Mouse (Mus musculus): ENCODE data around the gene Pik3ca.

The Pik3ca gene

DNA sequence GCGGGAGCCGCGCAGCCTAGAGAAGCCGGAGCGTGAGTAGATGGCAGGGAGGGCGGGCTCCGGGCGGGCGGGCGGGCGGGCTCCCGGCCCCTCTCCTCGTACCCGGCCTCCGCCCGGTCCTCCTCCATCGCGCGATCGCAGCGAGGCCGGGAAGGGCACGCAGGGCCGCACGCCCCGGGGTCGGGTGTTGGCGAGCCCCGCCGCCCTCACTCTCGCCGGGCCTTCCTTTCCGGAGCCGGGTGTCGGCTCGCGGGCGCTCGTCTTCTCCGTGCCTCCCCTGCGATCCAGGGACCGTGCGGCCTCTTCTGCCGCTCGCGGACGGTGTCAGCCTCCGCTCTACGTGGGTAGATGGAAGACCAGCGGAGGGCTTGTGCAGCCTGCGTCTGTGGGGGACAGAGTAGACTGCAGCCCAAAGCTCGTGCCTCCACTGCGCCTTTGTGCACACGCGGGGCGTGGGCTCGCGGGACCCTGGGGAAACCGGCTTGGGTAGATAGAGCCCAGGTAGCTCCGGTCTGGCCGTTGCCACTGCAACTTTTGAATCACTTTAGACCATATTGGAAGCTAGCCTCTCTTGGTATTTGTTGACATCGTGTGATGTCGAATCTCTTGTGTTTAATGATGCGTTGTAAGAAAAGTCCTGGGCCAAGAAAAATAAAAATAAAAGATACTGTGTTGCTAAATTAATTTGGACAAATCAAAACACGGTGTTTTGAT is at the start of gene Pik3ca:
TSS of gene Pik3ca (plus strand) at position 211 of the 714 bp plus-strand sequence.
- peak; percentile 58 for DNase-seq (ENCODE audit: low spot score)

DNA sequence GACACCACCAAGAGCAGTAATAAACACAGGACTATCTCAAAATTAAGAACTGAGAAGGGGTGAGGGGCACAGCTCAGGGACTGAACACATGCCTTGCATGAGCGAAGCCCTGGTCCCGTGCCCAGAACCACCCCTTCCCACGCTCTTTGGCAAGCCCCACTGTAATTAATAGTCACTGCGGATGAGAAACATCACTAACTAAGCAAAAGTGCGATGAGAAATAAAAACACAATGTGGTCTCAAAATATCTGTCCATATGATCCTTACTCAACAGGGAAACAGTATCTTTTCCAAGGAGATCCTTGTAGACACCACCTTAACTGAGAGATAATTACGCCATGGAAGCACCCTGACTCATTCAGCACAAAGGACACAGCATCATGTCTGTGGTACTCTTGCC is 49.6 kb upstream of the Pik3ca start:
- no peak for DNase-seq (ENCODE audit: low spot score)

DNA sequence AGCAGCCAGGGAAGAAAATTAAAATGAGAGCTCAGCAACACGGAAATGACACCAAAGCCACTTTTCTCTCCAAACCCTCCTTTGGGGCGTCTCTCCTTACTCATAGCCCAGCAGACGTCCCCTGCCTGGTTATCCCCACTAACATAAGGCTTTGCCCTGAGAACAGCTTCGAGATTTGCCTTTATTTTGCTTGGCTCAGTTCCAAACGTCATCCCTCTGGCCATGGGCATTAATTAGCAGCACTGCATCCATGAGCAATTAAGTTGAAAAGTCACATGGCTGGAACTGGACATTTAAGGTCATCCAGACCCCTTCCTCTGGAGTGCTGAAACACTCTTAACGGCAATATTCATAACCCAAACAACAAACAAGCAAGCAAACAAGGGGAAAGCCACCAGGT is 36.2 kb upstream of the Pik3ca start:
- DNase-seq (ENCODE audit: low spot score), result no peak

DNA sequence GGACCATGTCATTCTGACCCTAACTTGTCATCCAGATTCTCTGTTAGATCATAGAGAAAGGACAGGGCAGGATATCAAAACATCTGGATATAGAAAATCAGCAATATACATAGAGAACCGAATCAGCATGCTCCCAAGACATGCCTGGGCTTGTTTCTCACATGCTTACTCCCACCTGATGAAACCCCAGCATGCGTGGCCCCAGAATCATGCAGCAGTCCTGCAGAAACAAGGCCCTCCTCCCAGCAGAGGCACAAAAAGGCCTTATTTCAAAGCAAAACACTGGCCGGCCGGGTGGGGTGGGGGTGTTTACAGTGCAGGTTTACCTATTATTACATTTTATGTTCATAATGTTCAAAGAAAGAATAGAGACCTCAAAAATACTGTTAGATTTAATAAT is 33.3 kb upstream of the Pik3ca start:
- no peak for DNase-seq (ENCODE audit: low spot score)

DNA sequence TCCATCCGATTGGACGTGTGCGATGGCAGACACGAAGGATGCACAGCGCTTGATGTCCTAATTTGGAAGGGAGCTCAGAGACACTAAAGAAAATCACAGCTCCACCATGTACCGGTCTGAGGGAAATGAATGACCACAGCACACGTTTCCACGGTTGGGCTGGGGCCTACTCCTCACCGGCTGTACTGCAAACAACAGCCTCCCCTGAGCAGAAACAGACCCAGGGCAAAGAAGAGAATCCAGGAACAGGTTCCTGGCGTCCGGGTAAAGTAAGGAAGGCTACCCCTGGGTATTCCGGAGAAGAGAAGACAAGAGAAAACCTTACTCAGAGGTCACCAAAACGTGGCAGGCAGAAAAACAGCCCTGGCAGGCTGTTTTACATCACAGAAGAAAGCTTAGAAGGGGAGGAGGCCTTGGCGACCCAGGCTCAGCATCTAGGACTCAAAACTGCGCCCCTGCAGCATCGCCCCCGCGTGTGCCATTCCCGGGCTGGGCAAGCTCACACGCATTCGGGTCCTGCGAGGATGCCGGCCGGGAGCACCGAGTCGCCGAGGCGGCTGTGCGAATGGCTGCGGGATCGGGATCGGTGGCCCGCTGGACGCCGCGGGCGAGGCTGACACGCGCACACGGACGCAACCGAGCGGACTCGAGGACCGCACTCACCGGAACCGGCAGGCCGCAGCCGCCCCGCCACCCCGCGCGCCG is 32.5 kb upstream of the Pik3ca start:
- no peak for DNase-seq (ENCODE audit: low spot score)

DNA sequence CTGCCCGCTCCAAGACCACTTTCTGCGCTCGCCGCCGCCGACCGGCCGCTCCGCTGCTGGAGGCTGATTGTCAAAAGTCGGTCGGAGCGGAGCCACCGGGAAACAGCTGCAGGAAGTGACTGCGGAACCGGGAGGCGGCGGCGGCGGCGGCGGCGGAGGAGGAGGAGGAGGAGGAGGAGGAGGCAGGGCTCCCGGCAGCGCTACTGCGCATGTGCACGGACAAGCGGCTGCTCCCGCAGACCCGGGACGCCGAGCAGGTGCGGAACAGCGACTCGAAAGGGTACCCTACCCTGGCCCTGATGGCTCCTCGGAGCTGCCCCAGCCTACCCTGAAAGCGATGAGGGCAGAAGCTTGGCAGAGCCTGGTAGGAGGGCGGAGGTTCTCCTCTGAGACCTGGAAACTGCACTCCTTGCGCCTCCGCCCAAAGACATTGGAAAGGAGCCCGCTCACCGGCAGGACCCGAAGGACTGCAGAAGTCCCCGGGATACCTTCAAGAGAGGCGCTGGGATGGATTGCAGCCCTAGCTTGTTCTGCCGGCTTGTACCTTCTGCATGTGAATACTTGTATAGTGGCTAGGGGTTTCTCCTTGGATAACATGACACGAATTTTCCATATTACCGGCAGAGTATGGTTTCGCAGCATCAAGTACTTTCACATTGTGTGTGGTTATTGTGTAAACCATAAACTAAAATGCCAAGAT is 31.8 kb upstream of the Pik3ca start, which contains the start of gene Zmat3:
TSS of gene Zmat3 (minus strand) at position 469 of the 700 bp plus-strand sequence.
- peak; percentile 63 for DNase-seq (ENCODE audit: low spot score)

DNA sequence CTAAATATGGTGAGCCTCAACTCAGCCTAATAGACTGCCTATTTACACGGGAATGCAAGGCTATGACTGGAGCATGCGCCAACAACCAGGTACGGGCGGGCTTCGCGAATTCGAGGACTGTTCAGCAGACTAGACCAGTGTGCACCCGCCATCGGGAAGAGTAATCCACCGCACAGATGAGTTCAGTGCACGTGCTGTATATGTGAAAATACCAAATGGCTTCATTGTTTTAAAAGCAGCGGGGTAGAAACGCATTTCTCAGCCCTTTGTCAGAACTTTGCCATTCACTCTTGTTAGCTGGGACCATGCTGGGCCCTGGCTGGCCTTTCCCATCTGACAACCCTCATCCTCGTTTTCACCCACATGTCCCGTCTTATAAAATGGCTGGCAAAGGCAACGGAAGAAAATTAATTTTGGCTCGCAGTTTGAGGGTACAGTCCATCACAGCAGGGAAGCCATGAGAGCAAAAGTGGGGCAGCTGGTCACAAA is 31.2 kb upstream of the Pik3ca start:
- DNase-seq (ENCODE audit: low spot score), result no peak

DNA sequence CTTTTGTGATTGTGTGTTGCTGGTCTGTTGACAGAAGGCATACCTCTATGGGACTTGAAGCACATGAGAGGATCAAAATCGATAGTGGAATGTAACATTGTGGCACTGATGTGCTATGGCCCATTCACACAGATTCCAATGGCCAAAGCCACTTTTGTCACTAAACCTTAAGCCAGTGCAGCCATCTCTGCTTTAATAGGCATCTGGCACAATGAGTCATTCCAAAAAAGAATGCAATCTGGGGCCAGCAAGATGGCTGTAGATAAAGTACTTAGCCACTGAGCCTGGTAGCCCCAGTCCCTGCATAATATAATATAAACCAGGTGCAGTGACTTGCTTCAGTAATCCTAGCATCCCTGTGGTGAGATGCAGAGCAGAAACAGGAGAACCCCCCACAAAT is 30.0 kb upstream of the Pik3ca start:
- no peak for DNase-seq (ENCODE audit: low spot score)

DNA sequence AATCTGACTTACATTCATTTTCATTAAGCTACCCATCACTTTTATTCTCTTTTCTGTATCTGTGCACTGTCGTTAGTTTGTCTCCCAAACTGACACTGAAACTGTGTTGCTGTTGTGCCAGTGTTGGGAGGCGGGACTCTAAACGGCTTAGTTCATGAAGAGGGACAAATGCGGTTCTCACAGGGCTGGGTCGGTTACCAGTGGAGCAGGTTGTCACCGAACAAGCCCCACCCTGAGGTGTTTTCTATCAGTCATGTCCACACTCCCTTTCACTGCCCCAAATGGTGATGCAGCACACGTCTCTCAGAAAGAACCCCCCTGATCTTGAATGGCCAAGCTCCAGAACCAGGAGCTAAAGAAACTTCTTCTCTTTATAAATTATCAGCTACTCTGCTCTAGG is 25.5 kb upstream of the Pik3ca start:
- no peak for DNase-seq (ENCODE audit: low spot score)

DNA sequence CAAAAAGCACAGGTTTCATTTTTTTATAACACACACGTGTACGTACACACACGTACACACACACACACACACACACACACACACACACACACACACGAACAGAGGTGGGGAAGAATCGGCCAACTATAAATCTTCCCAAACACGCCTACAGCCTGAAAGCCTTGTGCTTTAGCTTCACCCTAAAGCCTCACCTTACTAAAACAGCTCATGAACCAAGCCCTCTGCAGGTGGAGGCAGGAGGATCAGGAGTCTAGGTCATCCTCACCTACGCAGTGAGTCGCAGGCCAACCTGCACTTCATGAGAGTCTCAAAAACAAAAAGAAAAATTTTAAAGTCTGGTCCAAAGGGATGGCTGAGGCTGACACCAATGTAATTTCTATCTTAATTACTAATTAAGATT is 25.0 kb upstream of the Pik3ca start:
- DNase-seq (ENCODE audit: low spot score), result no peak

DNA sequence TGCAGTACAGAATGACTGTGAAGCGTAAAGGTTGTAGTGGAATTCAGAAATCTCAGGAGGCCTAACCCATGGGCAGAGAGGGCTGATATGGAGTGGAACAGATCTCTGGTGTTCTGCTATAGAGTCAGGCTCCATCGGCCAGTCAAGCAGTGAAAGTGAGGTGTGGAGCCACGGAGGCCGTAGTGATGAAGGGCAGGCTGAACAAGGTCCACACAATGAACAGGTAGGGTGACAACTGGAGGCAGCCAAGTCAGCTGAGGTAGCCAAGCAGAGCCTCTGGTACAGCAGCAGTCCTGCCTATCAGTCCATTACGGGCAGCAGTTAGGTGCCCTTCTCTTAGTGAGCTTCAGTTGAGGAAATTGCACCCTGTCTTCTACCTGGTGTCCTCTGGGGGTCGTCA is 24.2 kb upstream of the Pik3ca start:
- DNase-seq (ENCODE audit: low spot score), result no peak

DNA sequence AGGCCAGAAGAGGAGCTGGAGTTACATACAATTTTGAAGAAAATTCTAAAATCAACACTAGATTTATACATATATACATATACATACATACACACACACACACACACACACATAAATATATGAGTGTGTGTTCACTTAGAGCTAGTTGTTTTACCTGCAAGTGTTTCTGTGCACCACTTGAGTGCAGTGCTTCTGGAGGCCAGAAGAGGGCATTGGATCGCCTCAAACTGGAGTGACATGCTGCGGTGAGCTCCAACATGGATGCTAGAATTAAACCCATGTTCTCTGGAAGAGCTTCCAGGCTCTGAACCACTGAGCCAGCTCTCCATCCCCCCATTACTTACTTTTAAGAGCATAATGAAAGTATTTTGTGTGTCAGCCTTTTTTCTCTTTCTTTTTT is 17.6 kb upstream of the Pik3ca start:
- no peak for DNase-seq (ENCODE audit: low spot score)

DNA sequence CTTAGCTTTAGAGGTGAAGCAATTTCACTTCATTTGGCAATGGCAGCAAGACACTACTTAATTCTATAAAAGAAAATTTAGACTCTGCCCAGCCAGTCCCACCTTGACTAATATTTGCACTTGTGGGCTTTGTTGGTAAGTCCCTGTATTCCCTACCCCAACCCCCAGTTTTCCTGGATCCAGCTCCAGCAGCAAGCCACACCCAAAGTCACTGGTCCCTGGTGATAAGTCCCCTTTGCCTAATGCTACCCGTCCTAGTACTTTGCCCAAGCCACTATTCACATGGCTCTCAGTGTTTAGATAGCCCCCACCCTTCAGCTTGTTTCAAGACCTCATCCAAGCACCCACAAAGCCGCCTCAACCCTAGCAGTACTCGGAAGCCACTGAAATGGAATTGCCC is 15.9 kb upstream of the Pik3ca start:
- DNase-seq (ENCODE audit: low spot score), result no peak

DNA sequence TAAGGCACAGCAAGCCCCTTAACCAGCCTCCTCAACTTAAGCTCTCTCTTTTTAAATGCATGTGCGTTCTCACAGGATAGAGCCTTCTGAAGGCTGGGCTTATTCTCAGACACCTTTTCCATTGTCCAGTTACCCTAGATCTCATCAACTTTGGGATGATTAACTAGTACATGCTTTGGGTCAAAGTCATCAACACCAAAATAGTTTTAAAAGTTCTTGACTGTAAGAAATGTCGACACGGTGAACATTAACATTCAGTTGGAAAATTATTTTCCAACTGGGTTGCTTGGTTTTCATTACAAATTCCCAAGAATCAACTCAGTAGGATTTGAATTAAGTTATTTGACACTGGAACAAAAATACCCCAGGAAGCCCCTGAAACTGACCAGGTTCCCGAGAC is 4.6 kb upstream of the Pik3ca start:
- DNase-seq (ENCODE audit: low spot score), result no peak

DNA sequence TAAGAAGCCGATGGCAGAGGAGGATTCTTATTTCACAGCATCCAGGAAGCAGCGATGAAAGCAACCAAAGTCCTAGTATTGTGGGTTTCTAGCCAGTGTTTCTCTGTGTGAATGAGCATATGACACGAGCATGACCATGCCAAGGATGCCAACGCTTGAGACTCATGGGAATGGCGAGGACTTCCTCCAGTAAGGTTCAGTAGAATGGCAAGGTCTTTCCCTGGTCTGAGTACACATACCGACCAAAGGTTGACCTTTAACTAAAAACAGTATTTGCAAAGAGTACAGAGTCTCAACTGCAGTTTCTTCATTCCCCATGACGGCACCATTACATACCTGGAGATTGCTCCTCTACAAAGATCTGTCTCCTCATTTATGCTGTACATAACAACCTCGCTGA is 3.5 kb upstream of the Pik3ca start:
- DNase-seq (ENCODE audit: low spot score), result no peak

DNA sequence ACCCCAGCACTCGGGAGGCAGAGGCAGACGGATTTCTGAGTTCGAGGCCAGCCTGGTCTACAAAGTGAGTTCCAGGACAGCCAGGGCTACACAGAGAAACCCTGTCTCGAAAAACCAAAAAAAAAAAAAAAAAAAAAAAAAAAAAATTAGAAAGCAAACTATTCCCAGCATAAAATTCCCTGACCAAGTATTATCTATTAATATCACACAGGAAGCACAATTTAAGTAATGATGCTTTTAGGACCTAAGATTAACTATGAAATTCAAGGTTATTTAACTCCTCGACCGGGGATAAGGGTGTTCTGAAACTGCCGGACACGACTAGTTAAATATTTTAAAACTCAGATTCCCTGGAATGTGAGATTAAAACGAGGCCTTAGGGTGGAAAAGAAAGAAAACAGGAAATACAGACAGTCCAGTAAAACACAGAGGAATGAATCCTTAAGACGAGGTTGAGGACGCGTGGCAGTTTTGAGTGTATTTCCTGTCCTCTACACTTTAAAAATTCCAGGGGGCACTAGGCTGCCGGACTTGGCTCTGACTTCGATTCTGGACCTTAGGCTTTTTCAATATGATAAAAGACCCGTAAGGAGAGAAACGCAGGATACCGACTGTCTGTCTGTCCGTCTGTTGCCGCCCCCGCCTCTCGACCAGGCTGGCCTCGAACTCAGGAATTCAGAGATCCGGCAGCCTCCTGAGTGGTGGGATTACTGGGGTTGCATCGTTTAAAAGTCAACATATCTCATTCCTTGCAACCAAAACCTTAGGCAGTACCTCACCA is 1.5 kb upstream of the Pik3ca start:
- DNase-seq (ENCODE audit: low spot score), result peak; percentile 17

DNA sequence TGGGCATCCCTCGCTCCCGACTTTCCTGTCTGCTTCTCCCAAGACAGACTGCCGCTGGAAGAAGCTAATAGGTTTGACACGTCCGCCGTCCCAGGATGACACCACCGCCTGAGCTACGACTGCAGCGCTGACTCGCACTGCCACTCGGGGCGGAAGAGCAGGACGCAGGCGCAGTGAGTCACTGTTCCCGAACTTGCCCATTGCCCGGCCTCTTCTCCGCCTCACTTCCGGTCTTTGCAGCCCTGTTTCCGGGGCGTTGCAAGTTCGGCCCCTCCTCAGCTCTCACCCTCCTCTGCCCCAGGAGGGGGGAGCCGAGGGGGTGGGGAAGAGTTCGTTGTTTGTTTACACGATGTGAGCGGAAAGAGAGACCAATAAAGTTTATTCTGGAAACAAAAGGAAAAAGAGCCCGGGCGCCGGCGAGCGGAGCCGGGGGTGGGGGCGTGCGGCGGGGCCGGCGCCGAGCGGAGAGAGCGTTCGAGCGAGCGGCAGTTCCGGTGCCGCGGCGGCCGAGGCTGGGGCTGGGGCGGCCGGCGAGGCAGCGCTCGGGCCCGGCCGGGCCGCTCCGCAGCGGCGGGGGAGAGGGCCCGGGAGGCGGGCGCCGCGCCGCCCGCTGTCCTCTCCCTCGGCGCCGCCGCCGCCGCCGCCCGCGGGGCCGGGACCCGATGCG is 544 bp upstream of the Pik3ca start:
- peak; percentile 92 for DNase-seq (ENCODE audit: low spot score)

DNA sequence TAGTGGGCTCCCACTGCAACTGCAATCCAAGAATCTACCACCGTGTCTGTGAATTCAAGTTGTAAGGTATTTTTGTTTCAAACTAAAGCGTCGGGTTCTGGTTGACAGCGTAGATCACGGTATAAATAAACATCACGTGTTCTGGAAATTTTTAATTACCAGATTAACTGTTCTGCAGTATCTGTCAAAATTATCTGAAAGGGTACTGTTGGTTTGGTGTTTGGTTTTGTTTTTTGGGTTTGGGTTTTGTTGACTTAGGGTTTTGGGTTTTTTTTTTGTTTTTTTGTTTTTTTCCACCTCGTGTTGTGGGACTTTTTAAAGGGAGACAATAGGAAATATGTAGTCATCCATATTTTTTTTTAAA is 686 bp downstream of the Pik3ca start:
- no peak for DNase-seq (ENCODE audit: low spot score)

DNA sequence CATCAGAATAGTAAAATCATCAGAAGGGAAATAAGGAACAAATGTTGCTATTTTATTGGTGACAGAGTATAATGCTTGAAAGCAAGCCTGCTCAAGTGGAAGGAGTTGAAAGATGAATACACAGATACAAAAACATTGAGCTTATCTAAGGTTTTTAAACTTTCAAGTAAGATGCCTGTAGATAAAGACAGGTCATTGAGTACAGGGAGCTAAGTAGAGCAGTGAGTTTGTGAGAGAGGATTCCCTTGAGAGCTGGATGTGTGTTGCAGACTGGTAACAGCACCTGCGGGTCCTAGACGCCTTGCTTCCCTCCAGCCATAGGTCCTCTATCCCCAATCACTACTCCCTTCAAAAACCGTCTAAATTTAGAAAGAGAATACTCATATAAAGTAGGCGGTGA is 1.2 kb downstream of the Pik3ca start:
- DNase-seq (ENCODE audit: low spot score), result no peak

DNA sequence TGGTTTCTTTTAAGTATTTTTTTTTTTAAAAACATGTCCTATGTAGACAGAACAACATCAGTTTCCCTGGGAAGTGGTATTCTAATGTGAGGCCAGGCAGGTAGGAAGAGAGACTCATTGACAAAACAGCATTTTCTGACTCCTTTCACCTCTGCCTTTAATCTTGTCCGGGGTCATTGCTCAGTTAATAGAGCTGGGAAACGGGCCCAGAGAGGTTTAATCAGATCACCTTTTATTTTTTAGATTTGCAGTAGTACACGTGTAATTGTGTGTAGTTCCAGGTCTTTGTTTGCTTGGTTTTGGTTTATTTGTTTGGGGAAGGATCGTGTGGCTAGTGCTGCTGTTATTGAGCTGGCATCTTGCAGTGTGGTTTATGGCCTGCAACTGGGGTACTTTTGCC is 1.9 kb downstream of the Pik3ca start:
- no peak for DNase-seq (ENCODE audit: low spot score)

DNA sequence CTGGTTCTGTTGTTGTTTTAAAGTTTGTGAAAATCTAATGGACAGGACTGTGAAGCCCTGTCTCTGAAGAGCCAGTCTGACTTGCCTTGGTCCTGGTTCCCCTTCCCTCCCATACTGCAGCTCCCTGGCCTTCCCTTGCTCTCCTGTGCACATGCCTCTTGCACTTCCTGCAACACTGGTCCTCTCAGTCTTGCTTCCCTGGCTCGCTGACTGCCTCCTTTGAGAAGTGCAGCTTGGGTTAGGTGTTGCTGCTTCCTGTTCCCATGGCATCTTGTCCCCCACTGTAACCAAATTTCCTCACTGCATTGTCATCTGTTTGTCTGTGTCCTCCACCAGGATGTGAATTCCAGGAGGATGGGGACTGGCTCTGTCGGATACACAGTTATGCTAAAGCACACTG is 2.5 kb downstream of the Pik3ca start:
- no peak for DNase-seq (ENCODE audit: low spot score)

DNA sequence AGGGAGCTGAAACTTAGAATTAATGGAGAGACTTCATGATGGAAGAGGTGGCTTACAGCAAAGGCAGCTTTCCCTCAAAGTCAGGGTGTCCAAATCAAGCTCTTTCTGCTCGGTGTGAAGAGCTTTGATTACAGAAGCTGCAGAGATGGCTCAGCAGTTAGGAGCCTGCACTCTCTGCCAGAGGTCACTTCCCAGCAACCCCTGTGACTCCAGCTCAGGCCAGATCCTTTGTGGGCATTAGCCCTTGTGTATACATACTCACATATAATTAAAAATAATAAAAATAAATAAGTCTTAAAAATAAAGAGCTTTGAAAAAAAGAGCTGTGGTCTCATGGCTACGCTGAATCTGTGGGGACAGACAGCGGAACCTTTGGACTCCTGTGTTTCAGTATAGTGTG is 4.1 kb downstream of the Pik3ca start:
- no peak for DNase-seq (ENCODE audit: low spot score)
